Mouse (Mus musculus) stomach, embryonic 14.5 days (tissue): ENCODE data around the gene Tcp11l2. TPM values are rescaled to one million over a fixed set of nuclear protein-coding genes. Genes with fewer than 3 reads are reported as not detected.

Experiments
- ATAC-seq: fragments of 200-750 bp; cut with Nextera tagmentation; 2 replicates; pipeline ENCODE4 v1.8.0; 2017; ENCODE audit warnings: low read depth, moderate TSS enrichment; ENCODE audit not compliant: insufficient number of reproducible peaks, insufficient read depth, low FRiP score
- H3K27ac ChIP-seq: fragments of 300-500 bp; sonication (generic); 2 replicates; pipeline ENCODE4 v1.5.1; 2014; ENCODE audit warnings: mild to moderate bottlenecking, low read length, moderate library complexity, mixed read lengths
- H3K27me3 ChIP-seq: fragments of 300-500 bp; sonication (generic); 2 replicates; pipeline ENCODE4 v1.6.1; 2014; ENCODE audit warnings: low read length, control low read depth, mixed read lengths; ENCODE audit not compliant: control insufficient read depth, insufficient read depth
- H3K36me3 ChIP-seq: fragments of 300-500 bp; sonication (generic); 2 replicates; pipeline ENCODE4 v1.6.1; 2014; ENCODE audit warnings: mild to moderate bottlenecking, control low read depth, low read length, moderate library complexity, mixed read lengths; ENCODE audit not compliant: control insufficient read depth, insufficient read depth
- H3K4me1 ChIP-seq: fragments of 300-500 bp; sonication (generic); 2 replicates; pipeline ENCODE4 v1.6.1; 2014; ENCODE audit warnings: low read length, control low read depth, mixed read lengths; ENCODE audit not compliant: control insufficient read depth, insufficient read depth
- H3K4me2 ChIP-seq: fragments of 300-500 bp; sonication (generic); replicated peaks from 2 replicates; pipeline ENCODE4 v1.6.1; 2014; ENCODE audit warnings: low read depth, low read length, control low read depth
- H3K4me3 ChIP-seq: fragments of 300-500 bp; sonication (generic); 2 replicates; pipeline ENCODE4 v1.5.1; 2014; ENCODE audit warnings: low read depth, low read length, control low read depth
- H3K9ac ChIP-seq: fragments of 300-500 bp; sonication (generic); replicated peaks from 2 replicates; pipeline ENCODE4 v1.6.1; 2014; ENCODE audit warnings: low read depth, mild to moderate bottlenecking, control low read depth, low read length, moderate library complexity, mixed read lengths
- H3K9me3 ChIP-seq: fragments of 300-500 bp; sonication (generic); 2 replicates; pipeline ENCODE4 v1.6.1; 2016; ENCODE audit warnings: low read depth, low read length, control low read depth; ENCODE audit not compliant: control insufficient read depth
- WGBS: fragments of 180-500 bp; shearing (Covaris S2); extraction: QIAGEN DNeasy Blood & Tissue Kit; methylation state at CpG from one replicate; pipeline ENCODE4 v1.1.7; 2014; 5-methylcytosine and 5-hydroxymethylcytosine counted together
- polyA plus RNA-seq: library from polyadenylated mRNA; unstranded; fragments of >200 nt; fragmentation: Nextera tagmentation; extraction: Ambion mirVana; gene quantifications from 2 replicates; pipeline ENCODE4 v1.2.1, GENCODE M21; 2014

Gene Tcp11l2
- polyA plus RNA-seq, 1 experiment from 2014 or later: 14.9 TPM

GRCm38 (mm10) chr10:84549920-84550293 is 26.5 kb upstream of the Tcp11l2 start:
- no peaks in the 10 kb centered on the region for H3K27me3 ChIP-seq
- no peak for ATAC-seq
- no peaks in the 10 kb centered on the region for H3K9me3 ChIP-seq
- no peak overlapping the region for H3K4me3 ChIP-seq
- no peaks in the 10 kb centered on the region; the same call in 1 of the 2 replicates for H3K4me1 ChIP-seq
- no peak overlapping the region for H3K4me2 ChIP-seq
- no peaks in the 10 kb centered on the region for H3K36me3 ChIP-seq
- no peak overlapping the region for H3K9ac ChIP-seq
- H3K27ac ChIP-seq: no peak overlapping the region
- WGBS: 82% methylated on average over 10 of the region's 10 CpGs

- Histone ChIP-seq H3K27me3 (no peaks in the 10 kb centered on the region), H3K4me3 (no peak overlapping the region), H3K9me3 (no peaks in the 10 kb centered on the region), H3K27ac (no peak overlapping the region), H3K4me2 (no peak overlapping the region), H3K9ac (no peak overlapping the region), H3K4me1 (no peaks in the 10 kb centered on the region), H3K36me3 (no peaks in the 10 kb centered on the region)
- ATAC-seq: no peak
- WGBS: 94% methylated on average over 3 of the region's 3 CpGs
Measured at GRCm38 (mm10) chr10:84551846-84552245, 24.6 kb upstream of the Tcp11l2 start.

- WGBS: 89% methylated on average over 2 of the region's 2 CpGs
- ATAC-seq: no peak
- Histone ChIP-seq H3K9me3 (no peaks in the 10 kb centered on the region), H3K4me1 (no peaks in the 10 kb centered on the region), H3K9ac (no peak overlapping the region), H3K36me3 (no peaks in the 10 kb centered on the region), H3K27ac (no peak overlapping the region), H3K4me3 (no peak overlapping the region), H3K4me2 (no peak overlapping the region), H3K27me3 (no peaks in the 10 kb centered on the region)
Measured at GRCm38 (mm10) chr10:84552477-84552876, 23.9 kb upstream of the Tcp11l2 start.

GRCm38 (mm10) chr10:84554291-84555009 is 22.0 kb upstream of the Tcp11l2 start:
- Histone ChIP-seq H3K4me3 (no peak overlapping the region), H3K36me3 (no peaks in the 10 kb centered on the region), H3K27ac (peak overlapping the region; percentile 58), H3K4me1 (no peaks in the 10 kb centered on the region), H3K27me3 (no peaks in the 10 kb centered on the region), H3K9ac (no peak overlapping the region), H3K9me3 (peaks cover 3% of the 10 kb centered on the region; the same call in 1 of the 2 replicates), H3K4me2 (no peak overlapping the region)
- 39% methylated on average over 6 of the region's 6 CpGs for WGBS
- peak; percentile 63; the same call in 1 of the 2 replicates for ATAC-seq

GRCm38 (mm10) chr10:84556120-84556519 is 20.3 kb upstream of the Tcp11l2 start:
- no peak for ATAC-seq
- no peak overlapping the region for H3K27ac ChIP-seq
- no peak overlapping the region for H3K9ac ChIP-seq
- no peaks in the 10 kb centered on the region for H3K27me3 ChIP-seq
- no peak overlapping the region for H3K4me3 ChIP-seq
- H3K4me2 ChIP-seq: no peak overlapping the region
- H3K4me1 ChIP-seq: no peaks in the 10 kb centered on the region
- no peaks in the 10 kb centered on the region for H3K36me3 ChIP-seq
- peaks cover 3% of the 10 kb centered on the region; the same call in 1 of the 2 replicates for H3K9me3 ChIP-seq
- WGBS: 71% methylated on average over 2 of the region's 2 CpGs

DNA sequence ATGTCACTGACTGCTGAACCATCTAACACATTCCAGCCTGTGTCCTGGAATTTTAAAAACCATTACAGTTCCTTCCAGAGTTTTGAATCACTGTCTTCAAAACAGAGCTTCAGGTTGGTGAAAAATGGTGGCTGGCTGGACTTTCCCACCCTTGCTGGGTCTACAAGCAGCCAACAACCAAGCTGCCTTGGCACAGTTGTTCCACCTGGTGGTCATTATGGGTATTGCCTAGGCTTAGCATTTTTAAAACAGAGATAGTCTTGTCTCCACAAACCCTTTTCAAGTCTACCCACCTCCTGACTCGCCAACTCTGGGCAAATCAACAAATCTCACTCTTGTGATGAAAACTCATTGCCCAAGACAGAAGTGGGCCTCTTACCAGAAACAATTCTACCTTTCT is 17.9 kb upstream of the Tcp11l2 start:
- 91% methylated on average over 1 of the region's 1 CpGs for WGBS
- Histone ChIP-seq H3K4me1 (no peaks in the 10 kb centered on the region), H3K9ac (no peak overlapping the region), H3K36me3 (no peaks in the 10 kb centered on the region), H3K27ac (no peak overlapping the region), H3K27me3 (no peaks in the 10 kb centered on the region), H3K9me3 (peaks cover 3% of the 10 kb centered on the region; the same call in 1 of the 2 replicates), H3K4me2 (no peak overlapping the region), H3K4me3 (no peak overlapping the region)
- ATAC-seq: no peak

DNA sequence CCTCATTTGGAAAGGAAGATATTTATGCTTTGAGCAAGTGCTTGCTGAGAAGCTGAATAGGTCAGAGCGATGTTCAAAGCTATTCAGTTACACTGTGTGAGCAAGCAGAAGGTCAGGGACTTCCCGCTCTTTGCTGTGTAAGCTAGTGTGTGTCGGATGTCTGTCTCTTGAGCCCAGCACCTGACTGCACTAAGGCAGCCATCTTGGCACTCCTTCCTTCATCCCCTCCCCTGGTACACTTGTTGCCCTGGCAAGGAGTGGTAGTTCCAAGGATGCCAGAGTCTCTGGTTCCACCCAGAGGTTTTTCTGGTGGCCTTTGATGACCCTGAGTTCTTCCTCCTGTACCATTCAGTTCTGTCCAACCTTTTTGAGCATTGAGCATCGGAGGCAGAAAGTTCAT is 16.4 kb upstream of the Tcp11l2 start:
- ATAC-seq: no peak
- 89% methylated on average over 4 of the region's 4 CpGs for WGBS
- H3K36me3 ChIP-seq: no peaks in the 10 kb centered on the region

GRCm38 (mm10) chr10:84562121-84562520 is 14.3 kb upstream of the Tcp11l2 start:
- Histone ChIP-seq H3K27ac (no peak overlapping the region), H3K9ac (no peak overlapping the region), H3K4me1 (no peaks in the 10 kb centered on the region), H3K9me3 (peaks cover 3% of the 10 kb centered on the region; the same call in 1 of the 2 replicates), H3K4me2 (no peak overlapping the region), H3K4me3 (no peak overlapping the region), H3K36me3 (no peaks in the 10 kb centered on the region), H3K27me3 (no peaks in the 10 kb centered on the region)
- WGBS: 63% methylated on average over 5 of the region's 5 CpGs
- ATAC-seq: no peak

More for the DNA sequence above, 16.4 kb upstream of the Tcp11l2 start:
- H3K4me3 ChIP-seq: no peak overlapping the region
- no peak overlapping the region for H3K4me2 ChIP-seq
- no peak overlapping the region for H3K27ac ChIP-seq
- H3K9me3 ChIP-seq: peaks cover 3% of the 10 kb centered on the region; the same call in 1 of the 2 replicates
- no peaks in the 10 kb centered on the region for H3K4me1 ChIP-seq
- H3K27me3 ChIP-seq: no peaks in the 10 kb centered on the region
- H3K9ac ChIP-seq: no peak overlapping the region
